Mouse (Mus musculus): Measurements from ENCODE around the gene Clec2d. TPM values are rescaled to one million over a fixed set of nuclear protein-coding genes. Genes with fewer than 3 reads are reported as not detected.

The Clec2d gene
- total RNA-seq, 4 experiments from 2014 or later, result 6.9 to 9.8 (median 8.9) TPM

DNA sequence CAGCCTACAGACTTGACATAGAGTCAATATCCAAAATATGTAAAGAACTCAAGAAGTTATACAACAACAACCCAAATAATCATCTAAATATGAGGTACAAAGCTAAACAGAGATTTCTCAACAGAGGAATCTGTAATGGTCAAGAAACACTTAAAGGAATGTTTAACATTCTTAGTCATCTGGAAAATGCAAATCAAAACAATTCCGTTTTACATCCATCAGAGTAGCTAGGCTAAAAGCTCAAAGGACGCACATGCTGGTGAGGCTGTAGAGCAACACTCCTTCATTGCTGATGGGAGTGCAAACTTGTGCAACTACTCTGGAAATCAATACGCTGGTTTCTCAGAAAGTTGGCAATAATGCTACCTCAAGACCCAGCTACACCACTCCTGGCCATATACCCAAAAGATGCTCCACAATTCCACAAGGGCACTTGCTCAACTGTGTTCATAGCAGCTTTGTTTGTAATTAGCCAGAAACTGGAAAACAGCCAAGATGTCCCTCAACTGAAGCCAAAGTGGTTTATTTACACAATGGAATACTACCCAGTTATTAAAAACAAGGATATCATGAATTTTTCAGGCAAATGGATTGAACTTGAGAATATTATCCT is 41.9 kb downstream of the Clec2d start:
- DNase-seq (ENCODE audit: low spot score in 2 of 2), result no peak

DNA sequence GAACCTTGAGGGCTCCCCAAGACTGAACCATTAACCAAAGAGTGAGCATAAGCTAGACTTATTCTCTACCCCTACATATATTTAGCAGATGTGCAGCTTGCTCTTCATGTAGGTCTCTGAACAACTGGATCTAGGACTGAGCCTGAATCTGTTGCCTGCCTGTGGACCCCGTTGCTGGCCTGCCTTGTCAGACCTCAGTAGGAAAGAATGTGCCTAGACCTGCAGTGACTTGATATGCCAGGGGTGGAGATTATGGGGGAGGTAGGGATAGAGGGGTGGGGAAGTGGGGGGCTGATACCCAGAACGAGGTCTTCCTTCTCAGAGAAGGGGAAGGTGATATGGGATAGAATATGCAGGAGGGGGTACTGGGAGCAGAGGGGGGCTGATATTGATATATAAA is 43.2 kb downstream of the Clec2d start:
- no peak for DNase-seq (ENCODE audit: low spot score in 2 of 2)

DNA sequence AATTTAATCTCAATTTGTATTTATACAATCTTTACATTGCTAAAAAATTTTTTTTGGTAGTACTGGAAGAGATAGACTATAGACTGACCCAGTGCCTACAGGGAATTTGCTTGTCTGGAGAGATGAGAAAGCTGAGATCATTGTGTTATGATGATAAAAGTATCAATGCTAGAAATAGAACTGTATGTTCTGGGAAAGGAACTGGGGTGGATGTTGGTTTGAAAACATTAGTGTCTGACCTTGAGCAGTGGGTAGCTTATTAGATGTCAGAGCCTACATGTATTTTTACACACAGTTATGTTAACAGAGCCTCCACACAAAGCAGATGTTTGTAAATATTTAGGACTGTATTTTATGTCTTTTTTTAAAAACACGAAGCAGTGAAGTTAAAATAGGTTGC is 43.7 kb downstream of the Clec2d start:
- no peak for DNase-seq (ENCODE audit: low spot score in 2 of 2)

DNA sequence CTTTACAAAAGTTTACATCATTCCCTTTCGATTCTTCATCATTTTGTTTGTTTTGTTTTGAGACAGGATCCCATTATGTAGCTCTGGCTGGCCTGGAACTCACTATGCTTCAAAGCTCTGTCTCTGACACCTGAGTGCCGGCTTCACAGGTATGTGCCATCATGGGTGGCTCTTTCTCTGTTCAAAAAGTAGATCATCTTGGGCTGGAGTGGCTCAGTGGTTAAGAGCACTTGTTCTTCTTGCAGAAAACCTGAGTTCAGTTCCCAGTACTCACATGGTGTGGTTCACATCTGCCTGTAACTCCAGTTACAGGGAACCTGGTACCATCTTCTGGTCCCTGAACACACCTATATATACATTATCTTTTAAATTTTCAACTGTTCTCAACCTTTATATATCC is 44.7 kb downstream of the Clec2d start:
- DNase-seq (ENCODE audit: low spot score in 2 of 2), result no peak

DNA sequence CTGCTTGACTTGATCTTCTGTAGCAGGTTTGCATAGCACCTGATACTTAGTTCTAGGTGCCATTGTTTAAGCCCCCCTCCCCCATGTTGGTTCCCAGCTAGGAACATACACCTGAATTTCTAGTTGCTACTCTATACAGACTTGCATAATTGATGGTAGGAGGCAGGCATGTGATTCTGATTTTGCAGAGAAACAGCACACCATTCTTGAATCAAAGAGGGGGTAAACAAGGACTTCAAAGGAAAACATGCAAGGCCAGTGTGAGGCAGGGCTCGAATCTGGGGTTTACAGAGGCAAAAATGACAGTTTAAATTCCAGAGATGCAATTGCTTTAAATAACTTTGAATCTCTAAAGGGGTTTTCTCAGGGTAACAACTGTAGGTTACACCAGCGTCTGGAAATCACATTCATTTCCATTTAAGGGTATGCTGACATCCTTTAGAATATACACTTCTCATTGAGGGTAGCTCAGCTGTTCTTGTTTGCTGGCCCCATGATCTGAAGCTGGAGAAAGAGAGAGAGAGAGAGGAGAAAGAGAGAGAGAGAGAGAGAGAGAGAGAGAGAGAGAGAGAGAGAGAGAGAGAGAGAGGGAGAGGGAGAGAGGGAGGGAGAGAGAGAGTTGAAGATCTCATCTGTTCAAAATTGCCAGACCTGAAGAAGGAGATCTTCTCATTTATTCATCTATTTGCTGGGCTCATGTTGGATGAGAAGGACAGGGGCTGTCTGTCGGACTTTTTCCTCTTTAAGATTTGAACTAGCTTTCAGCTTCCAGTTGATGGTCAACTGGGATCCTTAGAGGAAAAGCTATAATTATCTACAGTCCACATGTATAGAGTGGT is 48.7 kb downstream of the Clec2d start:
- no peak for DNase-seq (ENCODE audit: low spot score in 2 of 2)

DNA sequence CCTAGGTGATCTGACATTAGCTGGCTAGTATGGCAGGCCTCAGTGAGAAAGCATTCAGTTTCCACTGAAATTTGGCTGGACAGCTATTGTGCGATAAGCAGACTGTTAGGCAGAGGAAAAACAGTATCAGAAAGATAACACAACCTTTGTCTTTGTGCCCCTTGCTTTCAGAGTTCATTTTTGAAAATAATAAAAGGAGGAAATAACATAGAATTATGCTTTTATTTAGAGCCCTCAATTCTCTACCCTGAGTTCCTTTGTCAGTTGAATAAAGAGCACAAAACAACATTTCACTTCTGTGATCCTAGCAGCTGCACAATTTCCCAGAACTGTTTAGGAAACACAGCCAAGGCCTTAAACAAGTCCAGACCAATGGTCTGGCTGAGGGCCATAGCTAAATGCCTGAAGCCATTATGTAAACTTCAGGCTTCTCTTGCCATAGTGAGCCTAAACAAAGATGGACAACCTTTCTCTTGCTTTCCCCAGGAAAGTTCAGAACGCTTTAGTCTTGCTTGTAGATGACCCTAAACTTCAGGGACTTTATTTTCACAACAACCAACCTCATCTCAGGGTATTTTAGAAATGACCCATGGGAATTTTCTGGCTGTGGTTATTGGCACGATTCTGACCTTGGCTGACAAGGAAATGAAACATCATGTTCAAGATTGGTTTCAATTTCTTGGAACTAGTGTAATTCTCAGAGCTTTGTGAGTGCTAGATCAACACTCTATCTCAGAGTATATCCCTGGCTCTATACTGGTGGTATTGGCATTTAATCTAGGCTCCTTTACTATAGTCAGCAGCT is 49.6 kb downstream of the Clec2d start:
- no peak for DNase-seq (ENCODE audit: low spot score in 2 of 2)

DNA sequence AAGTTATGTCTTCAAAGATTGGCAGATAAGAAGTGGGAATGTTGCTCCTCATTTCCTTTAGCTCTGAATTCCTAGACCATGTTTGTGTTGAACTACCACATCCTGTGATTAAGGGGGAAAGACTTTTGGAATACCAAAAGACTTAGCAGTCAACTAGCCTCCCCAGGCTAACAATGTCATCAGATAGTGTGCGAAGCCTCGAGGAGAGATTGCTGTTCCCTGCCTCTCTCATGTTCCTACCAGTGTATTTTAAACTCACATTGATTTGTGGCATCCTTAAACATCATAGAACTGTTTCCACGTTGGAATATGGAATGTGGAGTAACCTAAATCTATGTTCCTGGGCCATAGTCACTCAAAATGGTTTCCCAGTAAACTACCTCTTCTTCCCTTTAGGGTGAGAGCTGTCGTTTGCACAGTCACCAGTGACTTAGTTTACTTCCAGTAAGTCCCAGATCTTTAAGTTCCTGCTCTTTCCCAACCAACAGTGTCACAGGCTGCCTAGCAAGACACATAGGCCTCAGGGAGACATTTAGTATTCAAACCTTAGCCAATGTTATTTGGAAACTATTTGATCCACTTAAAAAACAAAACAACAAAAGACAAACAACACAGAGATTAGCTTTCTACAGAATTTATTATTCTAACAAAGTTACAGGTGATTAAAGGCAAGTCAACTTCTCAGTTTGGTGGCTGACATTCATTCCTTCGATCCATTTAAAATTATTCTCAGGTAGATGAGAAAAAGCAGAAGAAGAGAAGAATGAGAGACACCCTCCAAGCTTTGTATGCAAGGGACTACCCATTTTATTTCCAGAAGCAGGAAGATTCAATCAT is 51.8 kb downstream of the Clec2d start:
- DNase-seq (ENCODE audit: low spot score in 2 of 2), result no peak

DNA sequence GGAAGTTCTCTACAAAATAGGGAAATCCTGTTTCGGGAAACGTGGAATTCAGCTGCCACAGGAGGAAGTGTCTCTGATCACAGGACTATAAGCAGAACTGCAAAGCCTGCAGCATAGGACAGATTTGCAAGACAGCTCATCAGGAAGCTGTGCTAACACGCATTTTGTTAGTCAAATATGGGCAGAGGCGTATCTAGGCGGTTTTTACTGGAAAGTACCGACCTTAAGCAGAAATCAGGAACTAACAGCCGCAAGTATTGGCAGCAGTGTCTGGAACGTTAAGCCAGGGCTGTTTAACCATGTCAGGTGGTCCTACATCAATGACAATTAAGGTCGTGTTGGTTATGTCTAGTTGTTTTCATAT is 52.4 kb downstream of the Clec2d start:
- DNase-seq (ENCODE audit: low spot score in 2 of 2), result no peak

DNA sequence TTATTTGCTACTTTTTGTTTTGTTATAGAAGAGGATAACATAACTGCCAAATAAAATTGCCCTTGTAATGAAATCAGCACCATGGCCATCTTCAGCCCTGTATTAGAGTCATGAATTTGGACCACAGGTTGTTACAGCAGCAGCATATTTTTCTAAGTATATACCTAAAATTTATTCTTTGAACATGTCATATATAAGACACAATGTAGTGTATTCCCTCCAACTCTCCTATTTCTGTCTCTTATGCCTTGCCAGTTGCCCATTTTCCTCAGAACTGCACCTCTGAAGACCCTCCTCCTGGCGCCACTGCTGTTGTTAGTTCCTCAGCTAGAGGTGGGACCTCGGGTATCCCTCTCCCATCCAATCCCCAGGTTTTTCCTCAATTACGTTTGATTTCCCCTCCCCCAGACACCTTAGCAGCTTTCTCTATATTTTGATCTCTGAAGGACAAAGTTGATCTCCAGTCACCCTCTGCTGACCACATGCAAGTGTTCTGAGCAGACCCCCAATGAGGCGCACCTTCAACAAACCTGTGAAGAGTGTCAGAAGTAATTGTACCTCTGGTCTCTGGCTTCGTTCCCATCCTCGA is 53.0 kb downstream of the Clec2d start:
- no peak for DNase-seq (ENCODE audit: low spot score in 2 of 2)

DNA sequence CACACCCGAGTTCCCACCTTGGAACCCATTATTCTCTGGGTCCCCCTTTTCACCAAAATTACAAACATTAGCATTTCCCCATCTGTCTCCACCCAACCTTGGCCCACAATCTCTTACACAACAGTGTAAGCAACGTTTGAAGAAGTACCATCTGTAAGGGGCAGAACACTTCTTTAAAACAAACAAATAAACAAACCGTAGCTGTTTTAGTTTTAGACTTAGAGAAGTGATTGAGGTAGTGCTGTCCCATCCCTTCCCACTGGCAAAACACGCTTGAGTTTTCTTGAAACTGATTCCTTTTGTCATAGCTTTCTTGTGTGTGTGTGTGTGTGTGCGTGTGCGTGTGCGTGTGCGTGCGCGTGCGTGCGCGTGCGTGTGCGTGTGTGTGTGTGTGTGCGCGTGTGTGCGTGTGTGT is 53.5 kb downstream of the Clec2d start:
- DNase-seq (ENCODE audit: low spot score in 2 of 2), result no peak

DNA sequence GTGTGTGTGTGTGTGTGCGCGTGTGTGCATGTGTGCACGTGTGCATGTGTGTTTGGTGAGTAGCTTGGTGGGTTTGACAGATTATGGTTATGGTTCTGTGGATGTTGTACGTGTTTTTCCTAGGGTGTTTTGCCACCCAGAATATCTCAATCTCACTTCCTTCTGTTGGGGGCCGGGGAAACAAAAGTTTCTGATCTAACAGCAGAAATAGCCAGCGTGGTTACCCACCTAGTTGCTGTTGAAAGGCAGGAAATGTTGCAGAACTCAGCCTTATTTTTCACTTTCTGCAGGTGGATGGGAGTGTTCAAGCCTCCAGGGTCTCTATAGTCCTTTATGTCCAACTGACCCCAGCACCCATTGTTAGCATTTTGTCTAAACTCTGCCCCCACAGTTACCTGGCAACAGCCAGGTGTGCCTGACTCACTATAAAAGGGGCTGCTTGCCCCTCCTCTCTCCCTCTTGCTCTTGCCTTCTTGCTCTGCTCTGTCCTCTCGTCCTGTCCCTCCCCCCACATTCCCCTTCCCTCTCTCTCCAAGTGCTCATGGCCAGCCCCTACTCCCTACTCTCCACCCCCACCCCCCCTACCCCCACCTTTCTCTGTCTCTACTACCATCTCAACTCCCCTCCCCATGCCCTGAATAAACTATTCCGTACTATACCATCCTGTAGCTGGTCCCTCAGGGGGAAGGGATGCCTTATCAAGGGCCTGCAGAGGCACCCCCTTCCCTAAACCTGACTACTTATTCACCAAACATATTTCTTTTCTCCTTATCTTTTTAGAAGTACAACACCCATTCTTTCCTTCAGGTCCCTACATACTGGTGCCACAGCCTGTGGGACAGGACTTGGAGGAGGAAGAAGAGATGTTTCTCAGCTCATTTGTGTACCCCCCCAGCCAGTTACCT is 54.3 kb downstream of the Clec2d start:
- no peak for DNase-seq (ENCODE audit: low spot score in 2 of 2)

DNA sequence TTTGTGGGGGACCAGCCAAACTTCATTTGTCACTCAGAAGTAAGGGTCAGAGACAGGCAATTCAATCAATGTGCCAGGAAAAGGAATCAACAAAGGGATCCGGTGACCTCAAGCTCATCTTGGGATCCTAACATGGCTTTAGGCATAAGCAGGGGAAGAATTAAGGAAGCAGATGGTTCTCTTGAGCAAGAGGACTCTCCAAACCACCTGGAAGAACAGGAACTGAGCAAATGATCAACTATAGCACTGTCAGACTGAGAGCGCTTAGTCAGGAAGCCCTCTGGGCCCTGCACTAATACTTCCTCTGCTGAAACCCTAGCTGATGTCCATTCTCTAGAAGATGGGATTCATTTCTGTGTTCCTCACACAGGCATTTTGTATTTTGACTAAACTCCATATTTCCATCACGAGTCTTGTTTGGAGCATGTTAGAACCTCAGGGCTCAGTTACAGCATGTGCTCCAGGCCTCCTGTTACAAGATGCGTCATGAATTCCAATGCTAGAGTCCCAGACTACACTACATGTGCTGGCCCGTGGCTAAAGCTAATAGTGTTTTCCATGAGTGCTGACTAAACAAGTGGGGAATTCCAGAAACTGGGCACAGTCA is 55.5 kb downstream of the Clec2d start:
- DNase-seq (ENCODE audit: low spot score in 2 of 2), result no peak

Small RNAs within 50 kb of the gene (microRNA-seq; reads per million reads assigned to microRNA genes)
- gene Gm27514, result 0 reads per million in 2 experiments

Other genes starting within 250 kb of the Clec2d start
- gene Clec2g, start 246.2 kb upstream of the Clec2d start, total RNA-seq (2022), result 1 to 10 TPM in 1 of 4 experiments, under 1 TPM in 1, not detected in 2; 0.69 to 1.0 TPM
- not detected for gene Klrb1f, start 134.7 kb upstream of the Clec2d start, total RNA-seq (2022)
- not detected for gene Clec2e, start 79.7 kb upstream of the Clec2d start, total RNA-seq (2022)
- gene Cd69, start 94.8 kb downstream of the Clec2d start, total RNA-seq (2022), result not detected
- not detected for gene 4922502D21Rik, start 151.2 kb downstream of the Clec2d start, total RNA-seq (2022)
- gene Clec12a, start 162.1 kb downstream of the Clec2d start, total RNA-seq (2022), result under 1 TPM in 2 of 4 experiments, not detected in 2; 0.16 to 0.70 TPM
- gene Clec12b, start 205.3 kb downstream of the Clec2d start, total RNA-seq (2022), result not detected
- 1 to 10 TPM in 1 of 4 experiments, under 1 TPM in 1, not detected in 2; 0.07 to 1.0 TPM for gene Clec1b, start 216.7 kb downstream of the Clec2d start, total RNA-seq (2022)
- gene Clec9a, start 228.2 kb downstream of the Clec2d start, total RNA-seq (2022), result not detected

Data from layer of hippocampus, adult 8-10 months (tissue).